Mouse (Mus musculus): ENCODE data around the gene Sugct. TPM values are rescaled to one million over a fixed set of nuclear protein-coding genes. Genes with fewer than 3 reads are reported as not detected.
A peak's percentile ranks its signal among the peaks of the same experiment; 100 is the strongest.

Gene Sugct
- total and polyA plus RNA-seq, 3 experiments: 1.00 to 1.0 (median 1.0) TPM

DNA sequence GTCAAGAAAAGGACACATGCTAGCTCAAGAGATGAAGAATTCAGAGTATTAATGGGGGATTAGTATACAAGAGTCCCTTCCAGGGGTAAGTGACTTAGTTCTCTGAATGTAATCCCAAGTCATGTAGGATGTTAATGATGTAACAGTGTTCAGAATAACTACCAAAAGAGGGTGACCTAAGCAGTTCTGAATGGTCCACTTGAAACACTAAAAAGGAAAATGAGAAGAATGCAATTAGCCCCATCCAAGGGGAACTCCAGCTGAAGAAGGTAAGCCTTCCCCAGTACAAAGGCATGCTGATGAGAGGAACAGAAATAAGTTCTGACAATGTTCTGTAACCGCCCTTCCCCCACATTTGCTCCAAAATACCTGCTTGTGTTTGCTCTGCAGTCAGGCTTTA, 760.3 kb downstream of the Sugct start:
- intact Hi-C loops (cut with DNase I): loop anchor here (10.0 kb wide), 1 partner anchor 160 kb away; no protein-coding TSS in a partner anchor
- Histone ChIP-seq H3K79me2 (replicated peaks; ENCODE audit: control insufficient read depth, insufficient read depth, low read length) (no peaks in the 10 kb centered on the region), H3K4me1 (ENCODE audit: control insufficient read depth, insufficient read depth, low read length) (no peaks in the 10 kb centered on the region; the same call in 1 of the 2 replicates), H3K9ac (ENCODE audit: low read depth, low read length) (no peak overlapping the region), H3K4me3 (no peak overlapping the region), H3K27me3 (ENCODE audit: control insufficient read depth, insufficient read depth, low read length) (no peaks in the 10 kb centered on the region), H3K36me3 (ENCODE audit: control insufficient read depth, insufficient read depth, low read length) (peaks cover 2% of the 10 kb centered on the region; the same call in 1 of the 2 replicates), H3K27ac (no peak overlapping the region)
- TF ChIP-seq EP300 (IDR thresholded peaks at IDR 0.05; ENCODE audit: insufficient read depth, low read depth, low read length) (no peak), POLR2A (IDR thresholded peaks at IDR 0.05; ENCODE audit: insufficient read depth, low read depth, low read length) (0 out of 2 replicates have a peak, but pooled peaks have one; percentile 12)
- no peak for DNase-seq
- WGBS: 76% methylated on average over 1 of the region's 1 CpGs

DNA sequence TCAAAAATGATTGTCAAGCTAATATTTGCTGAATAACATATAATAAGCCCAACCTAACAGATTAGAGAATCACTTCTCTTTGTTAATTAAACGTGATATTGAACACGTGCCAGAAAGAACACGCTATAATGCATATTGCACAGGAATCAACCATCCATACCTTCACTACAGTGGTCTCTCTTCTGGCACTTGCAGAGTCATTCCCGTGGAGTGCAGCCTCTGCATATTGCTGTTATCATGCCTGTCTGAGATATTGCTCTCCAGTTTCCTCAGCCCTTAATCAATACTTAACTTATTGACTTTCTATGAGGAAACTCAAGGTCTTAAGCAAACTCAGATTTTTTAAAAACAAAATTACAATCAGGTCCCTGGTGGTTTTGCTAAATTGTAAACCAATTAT, 761.8 kb downstream of the Sugct start:
- Histone ChIP-seq H3K36me3 (ENCODE audit: control insufficient read depth, insufficient read depth, low read length) (peaks cover 2% of the 10 kb centered on the region; the same call in 1 of the 2 replicates), H3K27me3 (ENCODE audit: control insufficient read depth, insufficient read depth, low read length) (no peaks in the 10 kb centered on the region), H3K79me2 (replicated peaks; ENCODE audit: control insufficient read depth, insufficient read depth, low read length) (no peaks in the 10 kb centered on the region), H3K27ac (no peak overlapping the region), H3K4me1 (ENCODE audit: control insufficient read depth, insufficient read depth, low read length) (no peaks in the 10 kb centered on the region; the same call in 1 of the 2 replicates), H3K9ac (ENCODE audit: low read depth, low read length) (no peak overlapping the region), H3K4me3 (no peak overlapping the region)
- intact Hi-C loops (cut with DNase I): loop anchor here (10.0 kb wide), 1 partner anchor 159 kb away; no protein-coding TSS in a partner anchor
- WGBS: 82% methylated on average over 4 of the region's 4 CpGs
- TF ChIP-seq EP300 (IDR thresholded peaks at IDR 0.05; ENCODE audit: insufficient read depth, low read depth, low read length) (no peak), CTCF (IDR thresholded peaks at IDR 0.05) (no peak), POLR2A (IDR thresholded peaks at IDR 0.05; ENCODE audit: insufficient read depth, low read depth, low read length) (no peak)
- no peak for DNase-seq

DNA sequence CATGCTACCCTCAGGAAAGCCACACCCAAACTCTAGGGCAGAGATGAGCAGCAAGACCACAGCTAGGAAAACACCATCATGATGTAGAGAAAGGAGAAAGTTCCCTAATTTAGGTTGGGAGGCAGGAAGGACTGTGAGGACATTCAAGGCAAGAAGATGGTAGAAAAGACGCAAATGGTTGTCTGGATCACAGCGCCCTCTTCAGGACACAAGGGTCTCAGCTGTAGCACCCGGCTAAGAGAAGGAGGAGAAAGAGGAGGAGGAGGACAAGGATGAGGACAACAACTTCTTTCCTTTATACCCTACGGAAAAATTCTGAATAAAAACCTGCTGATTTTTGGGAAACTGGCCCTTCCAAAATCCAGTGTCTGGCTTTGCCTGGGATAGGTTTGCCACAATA, 774.0 kb downstream of the Sugct start:
- Histone ChIP-seq H3K4me3 (no peak overlapping the region), H3K36me3 (ENCODE audit: control insufficient read depth, insufficient read depth, low read length) (no peaks in the 10 kb centered on the region), H3K27me3 (ENCODE audit: control insufficient read depth, insufficient read depth, low read length) (no peaks in the 10 kb centered on the region), H3K9ac (ENCODE audit: low read depth, low read length) (no peak overlapping the region), H3K4me1 (ENCODE audit: control insufficient read depth, insufficient read depth, low read length) (no peaks in the 10 kb centered on the region), H3K79me2 (replicated peaks; ENCODE audit: control insufficient read depth, insufficient read depth, low read length) (no peaks in the 10 kb centered on the region), H3K27ac (no peak overlapping the region)
- 42% methylated on average over 4 of the region's 4 CpGs for WGBS
- DNase-seq: no peak
- TF ChIP-seq CTCF (IDR thresholded peaks at IDR 0.05): peak; percentile 20
- TF ChIP-seq POLR2A (IDR thresholded peaks at IDR 0.05; ENCODE audit: insufficient read depth, low read depth, low read length): no peak
- TF ChIP-seq EP300 (IDR thresholded peaks at IDR 0.05; ENCODE audit: insufficient read depth, low read depth, low read length): no peak
- intact Hi-C loops (cut with DNase I): no loop called here

DNA sequence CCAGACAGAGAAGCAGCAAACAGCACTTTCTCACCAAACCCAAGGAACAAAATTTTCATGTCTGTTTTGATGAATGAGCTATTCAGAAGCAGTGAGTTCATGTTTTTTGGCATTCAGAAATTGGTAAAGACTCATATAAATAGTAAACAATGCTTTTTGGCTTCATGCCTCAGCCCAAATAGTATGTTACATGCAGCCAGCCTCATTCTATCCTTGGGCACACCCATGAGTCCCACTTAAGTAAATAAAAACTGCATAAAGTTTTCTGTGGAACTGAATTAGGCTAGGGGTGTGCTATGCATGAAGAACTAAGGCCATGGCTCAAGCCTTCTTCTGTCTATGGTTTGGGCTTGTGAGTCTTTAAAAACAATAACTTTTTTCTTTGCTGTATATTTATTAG, 779.7 kb downstream of the Sugct start:
- Histone ChIP-seq H3K27me3 (ENCODE audit: control insufficient read depth, insufficient read depth, low read length) (no peaks in the 10 kb centered on the region), H3K36me3 (ENCODE audit: control insufficient read depth, insufficient read depth, low read length) (no peaks in the 10 kb centered on the region), H3K4me3 (no peak overlapping the region), H3K4me1 (ENCODE audit: control insufficient read depth, insufficient read depth, low read length) (no peaks in the 10 kb centered on the region), H3K27ac (no peak overlapping the region), H3K79me2 (replicated peaks; ENCODE audit: control insufficient read depth, insufficient read depth, low read length) (no peaks in the 10 kb centered on the region), H3K9ac (ENCODE audit: low read depth, low read length) (no peak overlapping the region)
- TF ChIP-seq EP300 (IDR thresholded peaks at IDR 0.05; ENCODE audit: insufficient read depth, low read depth, low read length): no peak
- no peak for TF ChIP-seq CTCF (IDR thresholded peaks at IDR 0.05)
- no peak for DNase-seq
- intact Hi-C loops (cut with DNase I): no loop called here

- H3K4me3 ChIP-seq: no peak overlapping the region
- no peaks in the 10 kb centered on the region for H3K4me1 ChIP-seq (ENCODE audit: control insufficient read depth, insufficient read depth, low read length)
- no peaks in the 10 kb centered on the region for H3K36me3 ChIP-seq (ENCODE audit: control insufficient read depth, insufficient read depth, low read length)
- intact Hi-C loops (cut with DNase I): no loop called here
- no peak overlapping the region for H3K27ac ChIP-seq
- no peak for TF ChIP-seq POLR2A (IDR thresholded peaks at IDR 0.05; ENCODE audit: insufficient read depth, low read depth, low read length)
- TF ChIP-seq CTCF (IDR thresholded peaks at IDR 0.05): no peak
- TF ChIP-seq EP300 (IDR thresholded peaks at IDR 0.05; ENCODE audit: insufficient read depth, low read depth, low read length): no peak
- no peaks in the 10 kb centered on the region for H3K27me3 ChIP-seq (ENCODE audit: control insufficient read depth, insufficient read depth, low read length)
- no peaks in the 10 kb centered on the region for H3K79me2 ChIP-seq (replicated peaks; ENCODE audit: control insufficient read depth, insufficient read depth, low read length)
- no peak overlapping the region for H3K9ac ChIP-seq (ENCODE audit: low read depth, low read length)
- DNase-seq: no peak
Measured at GRCm38 (mm10) chr13:16912214-16912613, 783.1 kb downstream of the Sugct start.

DNA sequence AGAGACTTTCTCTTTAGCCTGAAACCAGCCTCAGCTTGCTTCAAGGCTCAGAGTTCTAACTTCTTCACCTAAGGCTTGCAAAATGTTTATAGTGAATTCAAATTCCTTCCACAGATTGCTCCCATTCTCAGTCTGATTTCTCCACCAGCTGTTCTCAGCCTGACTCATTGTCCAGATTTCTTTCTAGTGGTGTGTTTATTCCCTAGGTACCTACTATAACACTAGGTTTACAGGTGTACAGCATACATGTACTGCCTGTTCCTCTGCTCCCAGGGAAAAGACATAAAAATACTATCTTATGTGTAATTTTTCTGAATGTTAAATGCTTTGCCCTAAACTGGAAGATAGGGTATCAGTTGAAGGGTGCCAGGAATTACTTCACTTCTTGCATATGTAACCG, 788.4 kb downstream of the Sugct start:
- Histone ChIP-seq H3K79me2 (replicated peaks; ENCODE audit: control insufficient read depth, insufficient read depth, low read length) (no peaks in the 10 kb centered on the region), H3K27me3 (ENCODE audit: control insufficient read depth, insufficient read depth, low read length) (no peaks in the 10 kb centered on the region), H3K36me3 (ENCODE audit: control insufficient read depth, insufficient read depth, low read length) (no peaks in the 10 kb centered on the region), H3K4me1 (ENCODE audit: control insufficient read depth, insufficient read depth, low read length) (no peaks in the 10 kb centered on the region), H3K9ac (ENCODE audit: low read depth, low read length) (no peak overlapping the region), H3K4me3 (no peak overlapping the region), H3K27ac (no peak overlapping the region)
- intact Hi-C loops (cut with DNase I): no loop called here
- no peak for TF ChIP-seq POLR2A (IDR thresholded peaks at IDR 0.05; ENCODE audit: insufficient read depth, low read depth, low read length)
- no peak for TF ChIP-seq CTCF (IDR thresholded peaks at IDR 0.05)
- DNase-seq: no peak
- 85% methylated on average over 1 of the region's 1 CpGs for WGBS
